Mouse (Mus musculus): ENCODE measurements around the gene Hspa13. TPM values are rescaled to one million over a fixed set of nuclear protein-coding genes. Genes with fewer than 3 reads are reported as not detected.
A peak's percentile ranks its signal among the peaks of the same experiment; 100 is the strongest.

Hspa13 gene
- 33.2 and 33.3 TPM in 2 replicates for polyA plus RNA-seq (2015; fragmentation: Nextera tagmentation; extraction: Ambion mirVana)

GRCm38 (mm10) chr16:75766388-75767249, at the start of gene Hspa13:
Hspa13 (minus strand) TSS chr16:75767104.
- Histone ChIP-seq H3K4me1 (ENCODE audit: insufficient read depth, low read length) (peaks cover 10% of the 10 kb centered on the region; the same call in 1 of the 2 replicates), H3K27me3 (ENCODE audit: insufficient read depth, low read length) (no peaks in the 10 kb centered on the region), H3K4me2 (replicated peaks; ENCODE audit: low read depth, low read length) (peak within 1 kb of the TSS; percentile 72), H3K4me3 (ENCODE audit: low read length) (peak within 1 kb of the TSS; percentile 63), H3K9me3 (ENCODE audit: low read length) (no peaks in the 10 kb centered on the region), H3K27ac (ENCODE audit: low read length) (peak within 1 kb of the TSS; percentile 74), H3K36me3 (ENCODE audit: insufficient read depth, low read length) (peaks cover 21% of the 10 kb centered on the region), H3K9ac (replicated peaks; ENCODE audit: low read length) (peak within 1 kb of the TSS; percentile 77)
- ATAC-seq (ENCODE audit: low FRiP score, low TSS enrichment) = peak; percentile 99
- under 1% methylated on average over 51 of the region's 51 CpGs for WGBS

GRCm38 (mm10) chr16:75779271-75779670, 12.4 kb upstream of the Hspa13 start:
- Histone ChIP-seq H3K4me2 (replicated peaks; ENCODE audit: low read depth, low read length) (no peak overlapping the region), H3K27me3 (ENCODE audit: insufficient read depth, low read length) (no peaks in the 10 kb centered on the region), H3K4me1 (ENCODE audit: insufficient read depth, low read length) (no peaks in the 10 kb centered on the region), H3K9me3 (ENCODE audit: low read length) (no peaks in the 10 kb centered on the region), H3K9ac (replicated peaks; ENCODE audit: low read length) (no peak overlapping the region), H3K36me3 (ENCODE audit: insufficient read depth, low read length) (no peaks in the 10 kb centered on the region), H3K27ac (ENCODE audit: low read length) (no peak overlapping the region), H3K4me3 (ENCODE audit: low read length) (no peak overlapping the region)
- ATAC-seq (ENCODE audit: low FRiP score, low TSS enrichment) = no peak
- 50% methylated on average over 1 of the region's 1 CpGs for WGBS

- no peaks in the 10 kb centered on the region for H3K9me3 ChIP-seq (ENCODE audit: low read length)
- H3K36me3 ChIP-seq (ENCODE audit: insufficient read depth, low read length) = no peaks in the 10 kb centered on the region
- no peaks in the 10 kb centered on the region for H3K27me3 ChIP-seq (ENCODE audit: insufficient read depth, low read length)
- H3K4me2 ChIP-seq (replicated peaks; ENCODE audit: low read depth, low read length) = no peak overlapping the region
- 88% methylated on average over 10 of the region's 10 CpGs for WGBS
- no peak overlapping the region for H3K9ac ChIP-seq (replicated peaks; ENCODE audit: low read length)
- H3K27ac ChIP-seq (ENCODE audit: low read length) = no peak overlapping the region
- no peaks in the 10 kb centered on the region for H3K4me1 ChIP-seq (ENCODE audit: insufficient read depth, low read length)
- ATAC-seq (ENCODE audit: low FRiP score, low TSS enrichment) = no peak
- H3K4me3 ChIP-seq (ENCODE audit: low read length) = no peak overlapping the region
Observed at GRCm38 (mm10) chr16:75773222-75773621, 6.3 kb upstream of the Hspa13 start.

GRCm38 (mm10) chr16:75767250-75768002, 522 bp upstream of the Hspa13 start:
- Histone ChIP-seq H3K4me2 (replicated peaks; ENCODE audit: low read depth, low read length) (peak overlapping the region; percentile 70), H3K27ac (ENCODE audit: low read length) (peak overlapping the region; percentile 74), H3K4me1 (ENCODE audit: insufficient read depth, low read length) (peaks cover 10% of the 10 kb centered on the region; the same call in 1 of the 2 replicates), H3K9me3 (ENCODE audit: low read length) (no peaks in the 10 kb centered on the region), H3K9ac (replicated peaks; ENCODE audit: low read length) (peak overlapping the region; percentile 66), H3K4me3 (ENCODE audit: low read length) (peak overlapping the region; percentile 63), H3K27me3 (ENCODE audit: insufficient read depth, low read length) (no peaks in the 10 kb centered on the region), H3K36me3 (ENCODE audit: insufficient read depth, low read length) (peaks cover 20% of the 10 kb centered on the region)
- WGBS = 13% methylated on average over 21 of the region's 21 CpGs
- peak; percentile 83 for ATAC-seq (ENCODE audit: low FRiP score, low TSS enrichment)

GRCm38 (mm10) chr16:75752876-75753275, 14.0 kb downstream of the Hspa13 start:
- Histone ChIP-seq H3K4me1 (ENCODE audit: insufficient read depth, low read length) (no peaks in the 10 kb centered on the region), H3K4me3 (ENCODE audit: low read length) (no peak overlapping the region), H3K36me3 (ENCODE audit: insufficient read depth, low read length) (peaks cover 11% of the 10 kb centered on the region), H3K27me3 (ENCODE audit: insufficient read depth, low read length) (no peaks in the 10 kb centered on the region), H3K9ac (replicated peaks; ENCODE audit: low read length) (no peak overlapping the region), H3K9me3 (ENCODE audit: low read length) (no peaks in the 10 kb centered on the region), H3K27ac (ENCODE audit: low read length) (no peak overlapping the region), H3K4me2 (replicated peaks; ENCODE audit: low read depth, low read length) (no peak overlapping the region)
- 71% methylated on average over 1 of the region's 1 CpGs for WGBS
- ATAC-seq (ENCODE audit: low FRiP score, low TSS enrichment) = no peak

GRCm38 (mm10) chr16:75750103-75750502, 16.8 kb downstream of the Hspa13 start:
- 55% methylated on average over 5 of the region's 5 CpGs for WGBS
- Histone ChIP-seq H3K36me3 (ENCODE audit: insufficient read depth, low read length) (no peaks in the 10 kb centered on the region), H3K4me1 (ENCODE audit: insufficient read depth, low read length) (no peaks in the 10 kb centered on the region), H3K4me2 (replicated peaks; ENCODE audit: low read depth, low read length) (no peak overlapping the region), H3K27ac (ENCODE audit: low read length) (no peak overlapping the region), H3K9ac (replicated peaks; ENCODE audit: low read length) (no peak overlapping the region), H3K4me3 (ENCODE audit: low read length) (no peak overlapping the region), H3K27me3 (ENCODE audit: insufficient read depth, low read length) (no peaks in the 10 kb centered on the region), H3K9me3 (ENCODE audit: low read length) (no peaks in the 10 kb centered on the region)
- no peak for ATAC-seq (ENCODE audit: low FRiP score, low TSS enrichment)

- ATAC-seq (ENCODE audit: low FRiP score, low TSS enrichment) = no peak
- Histone ChIP-seq H3K4me2 (replicated peaks; ENCODE audit: low read depth, low read length) (no peak overlapping the region), H3K36me3 (ENCODE audit: insufficient read depth, low read length) (no peaks in the 10 kb centered on the region), H3K4me3 (ENCODE audit: low read length) (no peak overlapping the region), H3K9ac (replicated peaks; ENCODE audit: low read length) (no peak overlapping the region), H3K4me1 (ENCODE audit: insufficient read depth, low read length) (no peaks in the 10 kb centered on the region), H3K27me3 (ENCODE audit: insufficient read depth, low read length) (no peaks in the 10 kb centered on the region), H3K9me3 (ENCODE audit: low read length) (no peaks in the 10 kb centered on the region), H3K27ac (ENCODE audit: low read length) (no peak overlapping the region)
- WGBS = 94% methylated on average over 1 of the region's 1 CpGs
Observed at GRCm38 (mm10) chr16:75748926-75749325, 18.0 kb downstream of the Hspa13 start.

GRCm38 (mm10) chr16:75744014-75744413, 22.9 kb downstream of the Hspa13 start:
- no peak overlapping the region for H3K27ac ChIP-seq (ENCODE audit: low read length)
- ATAC-seq (ENCODE audit: low FRiP score, low TSS enrichment) = no peak
- no peak overlapping the region for H3K4me3 ChIP-seq (ENCODE audit: low read length)
- no peaks in the 10 kb centered on the region for H3K4me1 ChIP-seq (ENCODE audit: insufficient read depth, low read length)
- H3K9me3 ChIP-seq (ENCODE audit: low read length) = no peaks in the 10 kb centered on the region
- H3K36me3 ChIP-seq (ENCODE audit: insufficient read depth, low read length) = no peaks in the 10 kb centered on the region
- WGBS = 66% methylated on average over 3 of the region's 3 CpGs
- H3K4me2 ChIP-seq (replicated peaks; ENCODE audit: low read depth, low read length) = no peak overlapping the region
- no peak overlapping the region for H3K9ac ChIP-seq (replicated peaks; ENCODE audit: low read length)
- H3K27me3 ChIP-seq (ENCODE audit: insufficient read depth, low read length) = no peaks in the 10 kb centered on the region

- Histone ChIP-seq H3K27me3 (ENCODE audit: insufficient read depth, low read length) (no peaks in the 10 kb centered on the region), H3K4me1 (ENCODE audit: insufficient read depth, low read length) (peaks cover 3% of the 10 kb centered on the region; the same call in 1 of the 2 replicates), H3K9ac (replicated peaks; ENCODE audit: low read length) (no peak overlapping the region), H3K4me3 (ENCODE audit: low read length) (no peak overlapping the region), H3K27ac (ENCODE audit: low read length) (no peak overlapping the region), H3K4me2 (replicated peaks; ENCODE audit: low read depth, low read length) (no peak overlapping the region), H3K9me3 (ENCODE audit: low read length) (no peaks in the 10 kb centered on the region), H3K36me3 (ENCODE audit: insufficient read depth, low read length) (no peaks in the 10 kb centered on the region)
- ATAC-seq (ENCODE audit: low FRiP score, low TSS enrichment) = peak; percentile 81; the same call in 1 of the 2 replicates
- WGBS = 48% methylated on average over 2 of the region's 2 CpGs
Observed at GRCm38 (mm10) chr16:75717405-75718173, 49.3 kb downstream of the Hspa13 start.

Data from kidney, embryonic 16.5 days (tissue).